Comparison of ENCODE assay signal across 1 mouse cellular context in the genomic region with DNA sequence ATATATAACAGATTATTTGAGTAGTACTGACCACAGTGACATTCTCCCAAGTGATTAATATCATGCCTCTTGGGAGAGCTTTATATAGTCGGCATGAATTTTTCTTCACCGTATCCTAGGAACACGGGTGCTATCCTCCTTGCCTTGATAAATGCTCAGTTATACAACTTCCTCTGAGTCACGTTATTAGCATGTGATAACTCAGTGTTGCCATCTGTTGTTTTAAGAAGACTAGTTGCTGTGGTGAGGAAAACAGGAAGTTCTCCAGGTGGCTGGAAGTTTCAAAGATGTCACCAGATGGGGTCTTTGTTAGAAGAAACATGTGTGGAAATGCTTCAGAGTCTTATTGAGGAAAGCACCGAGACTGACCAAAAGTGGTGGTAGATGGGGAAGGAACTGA.
TF ChIP-seq lines count a peak whose summit lies in the region.

No protein-coding gene starts in this region.

TF ChIP-seq in MEL, 35 proteins besides CTCF, POLR2A, EP300 and RAD21 (continued from another document):
- no peak for TF ChIP-seq POLR2AphosphoS5 (IDR thresholded peaks at IDR 0.05; ENCODE audit: borderline replicate concordance, low read depth, low read length)
- peak; percentile 77 for TF ChIP-seq GATA1 (IDR thresholded peaks at IDR 0.05; ENCODE audit: low read depth, low read length)
- TF ChIP-seq MEF2A (IDR thresholded peaks at IDR 0.05; ENCODE audit: extremely low read depth, insufficient replicate concordance, low read depth, low read length, poor library complexity, severe bottlenecking): no peak
- no peak for TF ChIP-seq MAFK (IDR thresholded peaks at IDR 0.05; ENCODE audit: borderline replicate concordance, low read depth, low read length)
- no peak for TF ChIP-seq E2F4 (IDR thresholded peaks at IDR 0.05; ENCODE audit: borderline replicate concordance, low read depth, low read length)
- TF ChIP-seq BHLHE40 (IDR thresholded peaks at IDR 0.05; ENCODE audit: borderline replicate concordance, low read depth, low read length): peak; percentile 97
- TF ChIP-seq ZMIZ1 (IDR thresholded peaks at IDR 0.05; ENCODE audit: low read depth, low read length): no peak
- no peak for TF ChIP-seq CHD1 (IDR thresholded peaks at IDR 0.05; ENCODE audit: low read depth, low read length)
- no peak for TF ChIP-seq MAZ (IDR thresholded peaks at IDR 0.05; ENCODE audit: low read depth, low read length)
TF ChIP-seq in MEL: peak in this region for 14.
